Comparison of ENCODE assay signal across 8 mouse cellular contexts in genomic region chr7:96212224-96212591, GRCm38 (mm10). TPM values are rescaled to one million over a fixed set of nuclear protein-coding genes. Genes with fewer than 3 reads are reported as not detected.
DNase-seq lines count a peak whose midpoint lies in the region; ATAC-seq and TF ChIP-seq lines count a peak whose summit lies in the region.

No protein-coding gene starts in this region.

- H3K27ac ChIP-seq in cerebellum, adult 2 months (ENCODE audit: insufficient read depth, low read length), result no peak overlapping the region
- no peak overlapping the region for H3K27ac ChIP-seq in lung, postnatal 0 days (ENCODE audit: low read length)
- no peak overlapping the region for H3K27ac ChIP-seq in limb, embryonic 14.5 days (replicated peaks; ENCODE audit: low read depth, low read length)
- no peak overlapping the region for H3K27ac ChIP-seq in stomach, embryonic 15.5 days

- H3K4me3 ChIP-seq in cerebellum, adult 2 months (replicated peaks; ENCODE audit: insufficient read depth, low read depth, low read length), result peak overlapping the region; percentile 39
- H3K4me3 ChIP-seq in lung, postnatal 0 days (ENCODE audit: low read depth, low read length), result peak overlapping the region; percentile 51
- H3K4me3 ChIP-seq in limb, embryonic 14.5 days (replicated peaks; ENCODE audit: low read length), result peak overlapping the region; percentile 58
- peak overlapping the region; percentile 70 for H3K4me3 ChIP-seq in stomach, embryonic 15.5 days (replicated peaks)

- no peak for TF ChIP-seq CTCF in cerebellum, adult 2 months (IDR thresholded peaks at IDR 0.05; ENCODE audit: borderline replicate concordance, insufficient read depth, low read depth, low read length)
- no peak for TF ChIP-seq CTCF in lung, postnatal 0 days (IDR thresholded peaks at IDR 0.05)

- no peaks in the 10 kb centered on the region; the same call in 1 of the 2 replicates for H3K4me1 ChIP-seq in cerebellum, adult 2 months (ENCODE audit: control insufficient read depth, insufficient read depth, low read length)
- peaks cover 11% of the 10 kb centered on the region for H3K4me1 ChIP-seq in lung, postnatal 0 days (ENCODE audit: insufficient read depth, low read depth, low read length)
- peaks cover 18% of the 10 kb centered on the region for H3K4me1 ChIP-seq in limb, embryonic 14.5 days (ENCODE audit: control insufficient read depth, insufficient read depth, low read length)
- peaks cover 17% of the 10 kb centered on the region for H3K4me1 ChIP-seq in stomach, embryonic 15.5 days

- no peaks in the 10 kb centered on the region for H3K36me3 ChIP-seq in lung, postnatal 0 days (ENCODE audit: insufficient read depth, low read length)
- no peaks in the 10 kb centered on the region for H3K36me3 ChIP-seq in limb, embryonic 14.5 days (ENCODE audit: control insufficient read depth, insufficient read depth, low read length)
- no peaks in the 10 kb centered on the region for H3K36me3 ChIP-seq in stomach, embryonic 15.5 days

- peak overlapping the region; percentile 94 for H3K4me2 ChIP-seq in lung, postnatal 0 days (replicated peaks; ENCODE audit: low read depth, low read length)
- H3K4me2 ChIP-seq in limb, embryonic 14.5 days (replicated peaks; ENCODE audit: low read depth, low read length, severe bottlenecking), result peak overlapping the region; percentile 98
- H3K4me2 ChIP-seq in stomach, embryonic 15.5 days, result peak overlapping the region; percentile 98

- H3K9me3 ChIP-seq in lung, postnatal 0 days (ENCODE audit: low read length), result no peaks in the 10 kb centered on the region
- no peaks in the 10 kb centered on the region for H3K9me3 ChIP-seq in limb, embryonic 14.5 days (ENCODE audit: control insufficient read depth, low read length)
- no peaks in the 10 kb centered on the region for H3K9me3 ChIP-seq in stomach, embryonic 15.5 days

- peaks cover 3% of the 10 kb centered on the region; the same call in 1 of the 2 replicates for H3K27me3 ChIP-seq in cerebellum, adult 2 months (ENCODE audit: control insufficient read depth, insufficient read depth, low read length)
- H3K27me3 ChIP-seq in lung, postnatal 0 days (replicated peaks; ENCODE audit: insufficient read depth, low read length), result peaks cover 18% of the 10 kb centered on the region; the same call in 1 of the 2 replicates
- H3K27me3 ChIP-seq in limb, embryonic 14.5 days (ENCODE audit: control insufficient read depth, insufficient read depth, low read length), result no peaks in the 10 kb centered on the region; the same call in 1 of the 2 replicates
- H3K27me3 ChIP-seq in stomach, embryonic 15.5 days (replicated peaks), result 0 out of 2 replicates have a peak, but pooled peaks cover 7% of the 10 kb centered on the region

- 12% methylated on average over 9 of the region's 9 CpGs for WGBS in cerebellum, adult 2 months
- WGBS in lung, postnatal 0 days, result 3% methylated on average over 9 of the region's 9 CpGs
- 7% methylated on average over 9 of the region's 9 CpGs for WGBS in limb, embryonic 14.5 days
- WGBS in stomach, embryonic 15.5 days, result 6% methylated on average over 9 of the region's 9 CpGs

- TF ChIP-seq EP300 in lung, postnatal 0 days (IDR thresholded peaks at IDR 0.05), result no peak

- DNase-seq in cerebellum, adult 2 months, result no peak
- DNase-seq in cerebellum, postnatal 25 days, result no peak
- no peak for DNase-seq in lung, postnatal 0 days (ENCODE audit: low spot score)
- no peak for DNase-seq in lung, postnatal 4 days
- no peak for DNase-seq in limb, embryonic 14.5 days (ENCODE audit: low spot score)
- no peak for DNase-seq in gastrocnemius, adult 8-10 months (ENCODE audit: low spot score in 2 of 2)
- no peak for DNase-seq in kidney, adult 8-10 months

- no peak; the same call in 1 of the 2 replicates for ATAC-seq in lung, postnatal 0 days
- ATAC-seq in limb, embryonic 14.5 days (ENCODE audit: low FRiP score, low read depth), result no peak
- no peak for ATAC-seq in stomach, embryonic 15.5 days (ENCODE audit: insufficient read depth, low FRiP score, low read depth)

- no peak for TF ChIP-seq POLR2A in cerebellum, adult 2 months (IDR thresholded peaks at IDR 0.05; ENCODE audit: borderline replicate concordance, insufficient read depth, low read length)
- no peak for TF ChIP-seq POLR2A in limb, embryonic 14.5 days (IDR thresholded peaks at IDR 0.05; ENCODE audit: borderline replicate concordance, extremely low read depth, insufficient read depth, insufficient read length)

- H3K9ac ChIP-seq in lung, postnatal 0 days (replicated peaks; ENCODE audit: low read depth), result no peak overlapping the region
- peak overlapping the region; percentile 80 for H3K9ac ChIP-seq in limb, embryonic 14.5 days (ENCODE audit: low read depth, low read length, severe bottlenecking)
- no peak overlapping the region for H3K9ac ChIP-seq in stomach, embryonic 15.5 days

RNA-seq across cellular contexts. Expression of gene Tenm4, which starts 41.2 kb away (rescaled TPM):
- 11.5 and 12.2 TPM in 2 replicates for polyA plus RNA-seq in cerebellum, adult 2 months (2012; rRNA removed)
- polyA plus RNA-seq in lung, postnatal 0 days (2015; fragmentation: Nextera tagmentation; extraction: Ambion mirVana), result 5.0 and 8.4 TPM in 2 replicates
- 12.7 and 15.5 TPM in 2 replicates for polyA plus RNA-seq in limb, embryonic 14.5 days (2012; rRNA removed)
- 37.4 and 41.6 TPM in 2 replicates for polyA plus RNA-seq in limb, embryonic 14.5 days (2014; fragmentation: Nextera tagmentation; extraction: Ambion mirVana)
- polyA plus RNA-seq in stomach, embryonic 15.5 days (2015; fragmentation: Nextera tagmentation; extraction: Ambion mirVana), result 24.0 and 26.2 TPM in 2 replicates
- 1 to 10 TPM in 3 of 4 experiments, under 1 TPM in 1; 0.77 to 2.5 (median 2.0) TPM for total RNA-seq in gastrocnemius, adult 8-10 months (2022)
